Mouse (Mus musculus) splenic B cell, adult 2 months (primary cell): Measurements from ENCODE around the gene Gm9936.
"Not testable (repeated sequence)": the region's sequence is repeated elsewhere in the genome, so short reads cannot be mapped to it uniquely, and the experiment has no call there.

Experiments
- DNase-seq: peaks from one replicate; pipeline ENCODE4 v3.0.0-alpha.2; 2011; ENCODE audit warnings: low read depth, low spot score
- H3K27me3 ChIP-seq: 2 replicates; pipeline ENCODE4 v1.6.1; 2012; ENCODE audit warnings: mild to moderate bottlenecking, low read length, moderate library complexity, mixed read lengths; ENCODE audit not compliant: control insufficient read depth, poor library complexity, insufficient read depth, severe bottlenecking
- H3K36me3 ChIP-seq: 2 replicates; pipeline ENCODE4 v1.6.1; 2012; ENCODE audit warnings: mild to moderate bottlenecking, low read length, moderate library complexity, mixed read lengths; ENCODE audit not compliant: control insufficient read depth, poor library complexity, insufficient read depth, severe bottlenecking

The Gm9936 gene

DNA sequence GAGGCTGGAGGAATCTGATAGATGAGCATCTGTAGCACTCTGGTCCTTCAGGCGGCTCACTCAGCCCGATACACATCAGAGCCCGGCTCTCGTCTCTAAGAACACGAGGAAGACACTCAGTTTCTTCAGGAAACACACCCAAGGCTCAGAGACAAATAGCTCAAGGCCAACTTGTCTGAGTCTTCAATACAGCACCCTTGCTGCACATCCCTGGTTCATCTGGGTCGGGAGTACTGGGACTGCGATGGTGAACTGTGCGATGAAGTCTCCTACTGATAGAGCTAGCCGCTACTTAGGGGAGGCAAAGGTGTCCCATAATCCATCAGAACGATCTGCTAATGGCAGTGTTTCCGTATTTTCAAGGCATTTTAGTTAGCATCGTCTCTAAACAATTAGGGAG lies at the start of gene Gm9936:
Gm9936 (minus strand) TSS at position 101 of the 400 bp plus-strand sequence.
- no peak for DNase-seq
- no peaks in the 10 kb centered on the region for H3K27me3 ChIP-seq
- no peaks in the 10 kb centered on the region for H3K36me3 ChIP-seq

- peak; percentile 85 for DNase-seq
- H3K27me3 ChIP-seq: no peaks in the 10 kb centered on the region
- H3K36me3 ChIP-seq: peaks cover 9% of the 10 kb centered on the region; the same call in 1 of the 2 replicates
Measured at GRCm38 (mm10) chr5:114902413-114902812, 43.9 kb upstream of the Gm9936 start.

- no peak for DNase-seq
- H3K27me3 ChIP-seq: no peaks in the 10 kb centered on the region
- H3K36me3 ChIP-seq: no peaks in the 10 kb centered on the region
Measured at GRCm38 (mm10) chr5:114898857-114899256, 40.4 kb upstream of the Gm9936 start.

- peak; percentile 39 for DNase-seq
- H3K36me3 ChIP-seq: no peaks in the 10 kb centered on the region
Measured at GRCm38 (mm10) chr5:114897374-114897793, 38.9 kb upstream of the Gm9936 start.

DNA sequence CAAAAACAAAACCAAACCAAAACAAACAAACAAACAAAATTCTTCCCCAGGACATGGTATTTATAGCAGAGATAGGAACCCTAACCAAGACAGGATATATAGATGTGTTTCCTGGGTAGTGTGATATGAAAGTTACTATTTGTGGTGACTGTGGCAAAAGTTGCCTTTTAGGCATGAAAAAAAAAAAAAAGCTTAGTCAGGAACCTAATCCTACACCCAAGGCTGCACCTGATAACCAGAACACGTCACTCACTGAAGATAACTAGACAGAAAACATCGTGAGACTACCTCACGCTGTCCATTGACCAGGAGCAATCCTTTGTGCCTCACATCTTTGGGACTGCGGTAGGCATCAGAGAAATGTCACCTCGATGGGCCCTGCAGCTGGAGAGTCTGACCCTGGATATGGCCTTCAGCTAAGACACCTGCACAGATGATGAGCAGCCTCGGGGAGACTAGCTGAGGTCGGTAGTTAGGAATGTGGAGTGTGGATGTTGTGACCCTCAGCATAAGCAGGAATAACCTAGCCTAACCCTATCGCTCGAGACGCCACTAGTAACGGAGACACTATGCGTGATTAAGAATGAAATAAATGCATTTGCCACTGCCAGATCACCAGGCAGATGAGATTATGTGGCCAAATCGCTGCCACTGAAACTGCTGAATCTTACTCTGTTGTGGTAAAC lies 38.3 kb upstream of the Gm9936 start, which contains the start of gene Oasl2:
Oasl2 (plus strand) TSS at position 249 of the 686 bp plus-strand sequence.
- no peaks in the 10 kb centered on the region for H3K36me3 ChIP-seq
- no peaks in the 10 kb centered on the region for H3K27me3 ChIP-seq
- DNase-seq: no peak

More at GRCm38 (mm10) chr5:114897374-114897793, 38.9 kb upstream of the Gm9936 start:
- H3K27me3 ChIP-seq: no peaks in the 10 kb centered on the region

GRCm38 (mm10) chr5:114895542-114895941 lies 37.1 kb upstream of the Gm9936 start:
- DNase-seq: no peak
- Histone ChIP-seq H3K27me3 (no peaks in the 10 kb centered on the region), H3K36me3 (no peaks in the 10 kb centered on the region)

DNA sequence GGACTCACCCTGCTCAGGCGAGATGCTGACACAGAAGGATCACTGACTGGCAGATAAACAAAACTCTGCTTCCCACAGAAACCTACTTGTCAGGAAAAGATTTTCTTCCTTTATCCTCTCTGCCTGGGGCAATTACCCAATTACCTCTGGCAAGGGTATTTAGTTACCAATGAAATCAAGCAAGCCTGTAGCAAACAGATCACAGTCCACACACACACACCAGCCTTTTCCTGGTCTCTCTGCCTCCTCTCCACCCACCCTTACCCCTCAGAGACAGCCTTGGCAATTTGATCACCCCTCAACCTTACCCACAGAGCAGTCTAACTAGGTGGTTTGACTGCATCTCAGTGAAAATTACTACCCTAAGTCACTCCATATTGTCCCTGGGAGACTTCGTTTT lies 30.5 kb upstream of the Gm9936 start:
- Histone ChIP-seq H3K36me3 (no peaks in the 10 kb centered on the region), H3K27me3 (no peaks in the 10 kb centered on the region)
- no peak for DNase-seq

DNA sequence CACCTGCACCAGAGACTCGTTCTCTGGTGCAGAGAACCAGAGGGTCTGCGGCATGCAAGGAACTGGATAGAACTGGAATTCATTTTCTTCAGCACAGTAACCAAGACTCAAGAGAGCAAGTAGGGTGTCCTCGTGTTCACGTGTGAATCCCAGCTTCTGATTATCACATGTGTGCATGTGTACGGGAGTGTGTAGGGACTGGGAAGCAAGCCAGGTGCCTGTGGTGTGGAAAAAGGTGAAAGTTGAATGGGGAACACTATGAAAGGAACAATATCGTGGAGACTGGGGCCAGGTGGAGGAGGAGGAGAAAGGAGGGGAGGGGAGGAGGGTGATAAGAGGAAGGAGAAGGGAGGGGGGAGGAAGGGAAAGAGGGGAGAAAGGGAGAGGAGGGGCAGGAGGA lies 28.3 kb upstream of the Gm9936 start:
- DNase-seq: no peak

DNA sequence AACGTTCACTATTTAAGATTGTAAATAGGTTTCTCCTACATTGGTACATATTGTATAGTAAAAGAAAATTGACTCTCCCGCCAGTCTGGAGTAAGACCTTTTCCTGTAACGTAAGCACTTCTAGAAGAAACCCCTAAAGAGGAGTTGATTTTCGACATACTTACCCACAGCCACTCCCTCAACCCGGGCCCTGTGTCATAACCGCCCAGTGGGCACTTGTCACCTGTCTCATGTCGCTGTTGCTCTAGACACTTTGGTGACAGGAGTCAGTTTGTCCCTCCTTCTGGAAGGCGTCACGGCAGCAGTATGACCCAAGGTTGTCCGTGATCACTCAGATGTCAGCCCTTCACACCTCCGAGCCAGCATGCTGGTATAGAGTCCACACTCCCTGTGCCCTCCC lies 24.5 kb upstream of the Gm9936 start:
- no peak for DNase-seq
- H3K36me3 ChIP-seq: no peaks in the 10 kb centered on the region

More for the DNA sequence above, 28.3 kb upstream of the Gm9936 start:
- Histone ChIP-seq H3K36me3 (no peaks in the 10 kb centered on the region), H3K27me3 (no peaks in the 10 kb centered on the region)

GRCm38 (mm10) chr5:114882319-114882718 lies 23.8 kb upstream of the Gm9936 start:
- H3K36me3 ChIP-seq, H3K27me3 ChIP-seq: not testable (repeated sequence)
- peak; percentile 80 for DNase-seq

More for the DNA sequence above, 24.5 kb upstream of the Gm9936 start:
- no peaks in the 10 kb centered on the region for H3K27me3 ChIP-seq

DNA sequence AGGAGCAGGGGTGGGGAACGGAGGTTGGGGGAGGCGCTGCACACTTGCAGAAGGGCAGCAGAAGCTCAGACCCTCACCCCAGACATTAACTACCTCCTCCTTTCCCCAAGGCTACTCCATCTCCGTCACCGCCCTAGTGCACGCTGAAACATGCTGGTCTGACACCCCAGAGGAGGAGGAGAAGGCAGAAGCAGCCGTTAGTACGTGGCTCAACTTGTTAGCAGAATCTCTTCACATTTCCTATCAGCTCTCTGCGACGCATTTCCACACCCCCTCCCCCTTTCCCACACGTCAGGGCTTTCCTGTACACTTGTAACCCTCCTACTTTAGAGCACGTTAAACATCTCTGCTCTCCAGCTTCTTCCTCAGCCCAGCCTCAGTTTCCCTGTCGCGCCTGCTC lies 20.9 kb upstream of the Gm9936 start:
- H3K36me3 ChIP-seq: no peaks in the 10 kb centered on the region
- no peaks in the 10 kb centered on the region for H3K27me3 ChIP-seq
- no peak for DNase-seq

GRCm38 (mm10) chr5:114877487-114877886 lies 19.0 kb upstream of the Gm9936 start:
- DNase-seq: no peak
- H3K27me3 ChIP-seq: no peaks in the 10 kb centered on the region
- no peaks in the 10 kb centered on the region for H3K36me3 ChIP-seq

GRCm38 (mm10) chr5:114876331-114876730 lies 17.8 kb upstream of the Gm9936 start:
- DNase-seq: no peak
- H3K36me3 ChIP-seq: no peaks in the 10 kb centered on the region

GRCm38 (mm10) chr5:114875858-114876257 lies 17.4 kb upstream of the Gm9936 start:
- Histone ChIP-seq H3K36me3 (no peaks in the 10 kb centered on the region), H3K27me3 (no peaks in the 10 kb centered on the region)
- peak; percentile 66 for DNase-seq

More at GRCm38 (mm10) chr5:114876331-114876730, 17.8 kb upstream of the Gm9936 start:
- no peaks in the 10 kb centered on the region for H3K27me3 ChIP-seq

GRCm38 (mm10) chr5:114865279-114865678 lies 6.8 kb upstream of the Gm9936 start:
- no peaks in the 10 kb centered on the region for H3K27me3 ChIP-seq

DNA sequence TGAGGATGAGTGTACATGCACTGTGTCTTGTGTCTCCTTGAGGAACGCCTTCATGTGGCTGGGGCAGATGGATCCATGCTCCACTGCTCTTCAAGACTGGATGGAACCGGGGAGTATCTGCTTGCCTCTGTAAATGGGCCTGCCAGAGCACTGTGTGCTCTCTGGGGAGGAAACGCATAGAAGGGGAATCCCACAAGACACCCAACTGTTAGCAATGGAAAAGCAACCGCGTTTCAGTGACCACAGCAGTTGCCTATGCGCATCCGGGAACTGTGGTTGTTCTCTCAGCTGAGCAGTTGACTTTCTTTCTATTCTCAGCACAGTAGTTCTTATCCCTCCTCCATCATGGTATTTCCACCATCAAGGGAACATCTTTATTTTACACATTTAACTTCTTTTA lies 6.3 kb upstream of the Gm9936 start:
- peak; percentile 95 for DNase-seq
- H3K27me3 ChIP-seq: no peaks in the 10 kb centered on the region
- no peaks in the 10 kb centered on the region for H3K36me3 ChIP-seq

More at GRCm38 (mm10) chr5:114865279-114865678, 6.8 kb upstream of the Gm9936 start:
- DNase-seq: no peak
- H3K36me3 ChIP-seq: no peaks in the 10 kb centered on the region
